Mouse (Mus musculus) layer of hippocampus, postnatal 10 days (tissue): ENCODE results near the gene Krtap27-1. TPM values are rescaled to one million over a fixed set of nuclear protein-coding genes. Genes with fewer than 3 reads are reported as not detected.

ENCODE experiments used
- total RNA-seq, 2 experiments: library from RNA; stranded (reverse); gene quantifications; 2 replicates each; pipeline ENCODE4 v1.2.3; 2021

The Krtap27-1 gene
- total RNA-seq, 2 experiments from 2014 or later = not detected

Other genes starting within 250 kb of the Krtap27-1 start
- not detected for gene Cldn17, start 164.7 kb downstream of the Krtap27-1 start, total RNA-seq
- gene Cldn8, start 108.5 kb downstream of the Krtap27-1 start, total RNA-seq = not detected
- not detected for gene Krtap24-1, start 59.4 kb downstream of the Krtap27-1 start, total RNA-seq
- gene 2310079G19Rik, start 44.0 kb downstream of the Krtap27-1 start, total RNA-seq = not detected
- gene Krtap26-1, start 23.9 kb downstream of the Krtap27-1 start, total RNA-seq = not detected
- not detected for gene 2310061N02Rik, start 36.3 kb upstream of the Krtap27-1 start, total RNA-seq
- not detected for gene Krtap13-1, start 57.2 kb upstream of the Krtap27-1 start, total RNA-seq
- gene Krtap13, start 80.0 kb upstream of the Krtap27-1 start, total RNA-seq = not detected
- gene 2310034C09Rik, start 87.2 kb upstream of the Krtap27-1 start, total RNA-seq = not detected
- not detected for gene 2310057N15Rik, start 102.5 kb upstream of the Krtap27-1 start, total RNA-seq
- not detected for gene Gm5965, start 106.2 kb upstream of the Krtap27-1 start, total RNA-seq
- gene Gm20741, start 140.5 kb upstream of the Krtap27-1 start, total RNA-seq = not detected
- not detected for gene Krtap15, start 148.5 kb upstream of the Krtap27-1 start, total RNA-seq
- gene Krtap14, start 154.5 kb upstream of the Krtap27-1 start, total RNA-seq = not detected
- not detected for gene Krtap19-1, start 197.7 kb upstream of the Krtap27-1 start, total RNA-seq
- not detected for gene Krtap19-2, start 202.6 kb upstream of the Krtap27-1 start, total RNA-seq
- not detected for gene Krtap19-3, start 206.4 kb upstream of the Krtap27-1 start, total RNA-seq
- gene Krtap19-4, start 213.4 kb upstream of the Krtap27-1 start, total RNA-seq = not detected
- gene Krtap19-5, start 224.8 kb upstream of the Krtap27-1 start, total RNA-seq = not detected